Mouse (Mus musculus): ENCODE data around the gene Large2. TPM values are rescaled to one million over a fixed set of nuclear protein-coding genes. Genes with fewer than 3 reads are reported as not detected.

Large2 gene
- total and polyA plus RNA-seq, 2 experiments from 2014 or later = 1.4 to 1.6 TPM

DNA sequence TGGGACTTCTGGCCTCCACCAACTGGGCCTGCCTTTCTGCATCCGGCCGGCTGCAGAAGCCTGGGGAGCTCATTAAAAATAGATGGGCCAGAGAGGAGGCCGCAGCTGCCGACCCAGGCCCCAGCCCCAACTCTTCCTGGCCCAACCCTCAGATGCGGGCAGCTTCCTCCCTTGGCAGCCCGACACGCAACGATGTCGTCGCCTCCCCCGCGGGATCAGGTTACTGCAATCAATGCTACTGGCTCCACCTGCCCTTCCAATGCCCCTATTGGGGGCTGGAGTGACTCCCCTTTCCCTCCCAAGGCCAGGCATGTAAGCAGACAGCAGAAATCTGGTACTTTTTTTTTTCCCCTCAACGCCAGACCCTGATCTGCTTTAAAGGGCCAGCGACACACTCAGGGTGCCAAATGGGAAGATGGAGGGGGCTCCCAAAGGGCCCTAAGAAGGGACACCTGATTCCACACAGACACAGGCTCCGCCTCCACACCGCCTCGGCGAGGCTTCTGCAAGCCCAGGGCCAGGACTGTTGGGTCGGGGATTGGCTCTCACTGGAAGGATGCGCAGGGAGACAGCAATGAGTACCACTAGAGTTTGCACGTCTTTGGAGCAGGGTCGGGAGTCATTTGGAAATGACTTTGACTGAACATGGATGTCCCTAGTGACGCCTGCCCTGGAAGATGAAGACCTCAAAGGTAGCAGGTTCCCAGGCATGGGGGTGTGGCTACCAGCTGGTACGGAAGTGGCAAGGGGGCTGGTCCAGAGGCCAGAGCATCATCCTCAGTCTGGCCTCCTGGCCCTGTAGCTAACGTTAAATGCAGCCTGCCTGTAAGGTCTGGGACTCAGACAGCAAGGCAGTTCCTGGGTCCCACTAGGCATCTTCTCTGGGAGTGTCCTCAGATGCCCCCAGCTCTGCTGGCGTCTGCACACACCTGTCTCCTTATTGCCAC lies 17.9 kb upstream of the Large2 start:
- H3K4me2 ChIP-seq (ENCODE audit: low read depth, low read length, poor library complexity, severe bottlenecking) = peak overlapping the region; percentile 51
- DNase-seq (ENCODE audit: low spot score) = peak; percentile 72

GRCm38 (mm10) chr2:92391703-92392317 lies 17.1 kb upstream of the Large2 start:
- H3K27me3 ChIP-seq (ENCODE audit: insufficient read depth, low read length) = no peaks in the 10 kb centered on the region
- peaks cover 16% of the 10 kb centered on the region for H3K4me1 ChIP-seq (ENCODE audit: insufficient read depth, low read length)
- H3K4me3 ChIP-seq (ENCODE audit: low read depth, low read length) = peak overlapping the region; percentile 23
- WGBS = 17% methylated on average over 11 of the region's 11 CpGs
- H3K9me3 ChIP-seq (ENCODE audit: low read length) = no peaks in the 10 kb centered on the region
- 0 out of 2 replicates have a peak, but pooled peaks have one; percentile 1 for ATAC-seq (ENCODE audit: low FRiP score)
- DNase-seq (ENCODE audit: low spot score) = no peak
- H3K9ac ChIP-seq (replicated peaks; ENCODE audit: low read length, poor library complexity, severe bottlenecking) = peak overlapping the region; percentile 59
- H3K27ac ChIP-seq (ENCODE audit: low read depth, low read length) = peak overlapping the region; percentile 73
- H3K36me3 ChIP-seq (ENCODE audit: insufficient read depth, low read length) = peaks cover 9% of the 10 kb centered on the region
- no peak for TF ChIP-seq CTCF (IDR thresholded peaks at IDR 0.05)
- H3K4me2 ChIP-seq (ENCODE audit: low read depth, low read length, poor library complexity, severe bottlenecking) = peak overlapping the region; percentile 51

More for the DNA sequence above, 17.9 kb upstream of the Large2 start:
- H3K9ac ChIP-seq (replicated peaks; ENCODE audit: low read length, poor library complexity, severe bottlenecking) = peak overlapping the region; percentile 59
- H3K27me3 ChIP-seq (ENCODE audit: insufficient read depth, low read length) = no peaks in the 10 kb centered on the region
- H3K27ac ChIP-seq (ENCODE audit: low read depth, low read length) = peak overlapping the region; percentile 73
- H3K4me1 ChIP-seq (ENCODE audit: insufficient read depth, low read length) = peaks cover 16% of the 10 kb centered on the region
- no peaks in the 10 kb centered on the region for H3K9me3 ChIP-seq (ENCODE audit: low read length)
- no peak for TF ChIP-seq CTCF (IDR thresholded peaks at IDR 0.05)
- H3K36me3 ChIP-seq (ENCODE audit: insufficient read depth, low read length) = peaks cover 1% of the 10 kb centered on the region; the same call in 1 of the 2 replicates
- H3K4me3 ChIP-seq (ENCODE audit: low read depth, low read length) = peak overlapping the region; percentile 23
- WGBS = 7% methylated on average over 23 of the region's 26 CpGs
- ATAC-seq (ENCODE audit: low FRiP score) = no peak

- no peaks in the 10 kb centered on the region for H3K27me3 ChIP-seq (ENCODE audit: insufficient read depth, low read length)
- H3K27ac ChIP-seq (ENCODE audit: low read depth, low read length) = no peak overlapping the region
- peaks cover 16% of the 10 kb centered on the region for H3K4me1 ChIP-seq (ENCODE audit: insufficient read depth, low read length)
- peaks cover 16% of the 10 kb centered on the region for H3K36me3 ChIP-seq (ENCODE audit: insufficient read depth, low read length)
- H3K9me3 ChIP-seq (ENCODE audit: low read length) = no peaks in the 10 kb centered on the region
- no peak for TF ChIP-seq CTCF (IDR thresholded peaks at IDR 0.05)
- DNase-seq (ENCODE audit: low spot score) (no peak), ATAC-seq (ENCODE audit: low FRiP score) (no peak)
- H3K9ac ChIP-seq (replicated peaks; ENCODE audit: low read length, poor library complexity, severe bottlenecking) = no peak overlapping the region
- no peak overlapping the region for H3K4me3 ChIP-seq (ENCODE audit: low read depth, low read length)
- no peak overlapping the region; the same call in 1 of the 2 replicates for H3K4me2 ChIP-seq (ENCODE audit: low read depth, low read length, poor library complexity, severe bottlenecking)
- 85% methylated on average over 8 of the region's 8 CpGs for WGBS
These were observed 16.4 kb upstream of the Large2 start for GRCm38 (mm10) chr2:92391116-92391515.

GRCm38 (mm10) chr2:92390206-92390930 lies 15.7 kb upstream of the Large2 start:
- Histone ChIP-seq H3K27me3 (ENCODE audit: insufficient read depth, low read length) (no peaks in the 10 kb centered on the region), H3K9ac (replicated peaks; ENCODE audit: low read length, poor library complexity, severe bottlenecking) (no peak overlapping the region), H3K4me3 (ENCODE audit: low read depth, low read length) (no peak overlapping the region; the same call in 1 of the 2 replicates), H3K27ac (ENCODE audit: low read depth, low read length) (peak overlapping the region; percentile 20; the same call in 1 of the 2 replicates), H3K9me3 (ENCODE audit: low read length) (no peaks in the 10 kb centered on the region), H3K4me1 (ENCODE audit: insufficient read depth, low read length) (peaks cover 16% of the 10 kb centered on the region), H3K36me3 (ENCODE audit: insufficient read depth, low read length) (peaks cover 23% of the 10 kb centered on the region), H3K4me2 (ENCODE audit: low read depth, low read length, poor library complexity, severe bottlenecking) (no peak overlapping the region)
- ATAC-seq (ENCODE audit: low FRiP score) = no peak
- no peak for DNase-seq (ENCODE audit: low spot score)
- TF ChIP-seq CTCF (IDR thresholded peaks at IDR 0.05) = no peak
- WGBS = 75% methylated on average over 6 of the region's 6 CpGs

DNA sequence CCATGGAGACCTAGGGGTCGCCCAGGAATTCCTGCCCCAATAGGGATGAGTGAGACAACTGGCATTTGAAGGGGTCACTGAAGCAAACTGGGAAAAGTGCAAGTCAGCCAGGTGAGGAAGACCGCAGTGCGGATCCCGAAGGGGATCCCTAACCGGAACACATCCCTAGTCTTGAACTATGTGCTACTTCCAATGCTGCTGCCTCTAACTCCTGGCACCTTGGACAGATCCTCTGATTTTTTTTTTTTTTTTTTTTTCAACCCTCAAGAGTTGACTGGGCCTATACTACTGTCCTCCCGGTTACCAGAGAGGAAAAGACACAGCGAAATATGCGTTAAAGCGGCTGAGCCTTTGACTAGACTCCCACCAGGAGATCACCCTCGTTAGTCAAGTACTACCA lies 15.0 kb upstream of the Large2 start:
- Histone ChIP-seq H3K4me1 (ENCODE audit: insufficient read depth, low read length) (peaks cover 16% of the 10 kb centered on the region), H3K4me2 (ENCODE audit: low read depth, low read length, poor library complexity, severe bottlenecking) (peak overlapping the region; percentile 85), H3K27me3 (ENCODE audit: insufficient read depth, low read length) (no peaks in the 10 kb centered on the region), H3K36me3 (ENCODE audit: insufficient read depth, low read length) (peaks cover 30% of the 10 kb centered on the region), H3K27ac (ENCODE audit: low read depth, low read length) (peak overlapping the region; percentile 90), H3K9me3 (ENCODE audit: low read length) (no peaks in the 10 kb centered on the region), H3K9ac (replicated peaks; ENCODE audit: low read length, poor library complexity, severe bottlenecking) (peak overlapping the region; percentile 89), H3K4me3 (ENCODE audit: low read depth, low read length) (peak overlapping the region; percentile 71)
- 3% methylated on average over 10 of the region's 10 CpGs for WGBS
- DNase-seq (ENCODE audit: low spot score) = no peak
- no peak for TF ChIP-seq CTCF (IDR thresholded peaks at IDR 0.05)
- ATAC-seq (ENCODE audit: low FRiP score) = no peak
